Mouse (Mus musculus) forebrain, embryonic 14.5 days (tissue): ENCODE results near the gene Fam234b. TPM values are rescaled to one million over a fixed set of nuclear protein-coding genes. Genes with fewer than 3 reads are reported as not detected.

Source experiments
- ATAC-seq: fragments of 200-750 bp; cut with Nextera tagmentation; 2 replicates; pipeline ENCODE4 v1.8.0; 2017; ENCODE audit warnings: mild to moderate bottlenecking, moderate library complexity
- DNase-seq: peaks from one replicate; pipeline ENCODE4 v3.0.0-alpha.2; 2015; ENCODE audit warnings: low spot score
- H3K27ac ChIP-seq: fragments of 300-500 bp; sonication (generic); 2 replicates; pipeline ENCODE4 v1.5.1; 2014; ENCODE audit warnings: low read depth, mild to moderate bottlenecking, control low read depth, low read length, moderate library complexity
- H3K27me3 ChIP-seq: fragments of 300-500 bp; sonication (generic); replicated peaks from 2 replicates; pipeline ENCODE4 v1.6.1; 2014; ENCODE audit warnings: low read length, control low read depth, mixed read lengths; ENCODE audit not compliant: control insufficient read depth, insufficient read depth
- H3K36me3 ChIP-seq: fragments of 300-500 bp; sonication (generic); 2 replicates; pipeline ENCODE4 v1.6.1; 2014; ENCODE audit warnings: low read length, control low read depth; ENCODE audit not compliant: control insufficient read depth, insufficient read depth
- H3K4me1 ChIP-seq: fragments of 300-500 bp; sonication (generic); 2 replicates; pipeline ENCODE4 v1.6.1; 2014; ENCODE audit warnings: antibody characterized with exemption, low read length, control low read depth; ENCODE audit not compliant: control insufficient read depth, insufficient read depth
- H3K4me2 ChIP-seq: fragments of 300-500 bp; sonication (generic); 2 replicates; pipeline ENCODE4 v1.6.1; 2014; ENCODE audit warnings: mild to moderate bottlenecking, control low read depth, low read length
- H3K4me3 ChIP-seq: fragments of 300-500 bp; sonication (generic); 2 replicates; pipeline ENCODE4 v1.5.1; 2014; ENCODE audit warnings: low read depth, low read length, control low read depth
- H3K9ac ChIP-seq: fragments of 300-500 bp; sonication (generic); 2 replicates; pipeline ENCODE4 v1.6.1; 2014; ENCODE audit warnings: mild to moderate bottlenecking, low read length, control low read depth, moderate library complexity
- H3K9me3 ChIP-seq: fragments of 300-500 bp; sonication (generic); replicated peaks from 2 replicates; pipeline ENCODE4 v1.6.1; 2016; ENCODE audit warnings: low read length, control low read depth, mixed read lengths; ENCODE audit not compliant: control insufficient read depth
- WGBS: fragments of 180-500 bp; shearing (Covaris S2); extraction: QIAGEN DNeasy Blood & Tissue Kit; methylation state at CpG from one replicate; pipeline ENCODE4 v1.1.7; 2014; 5-methylcytosine and 5-hydroxymethylcytosine counted together
- polyA plus RNA-seq: library from polyadenylated mRNA; unstranded; fragments of >200 nt; fragmentation: Nextera tagmentation; extraction: Ambion mirVana; gene quantifications from 2 replicates; pipeline ENCODE4 v1.2.1, GENCODE M21; 2014

Fam234b gene
- polyA plus RNA-seq, 1 experiment from 2014 or later, result 75.5 TPM

GRCm38 (mm10) chr6:135245586-135245985 is 47.8 kb downstream of the Fam234b start:
- no peaks in the 10 kb centered on the region for H3K9me3 ChIP-seq
- H3K4me1 ChIP-seq, result no peaks in the 10 kb centered on the region
- 54% methylated on average over 8 of the region's 8 CpGs for WGBS
- DNase-seq (peak; percentile 16), ATAC-seq (no peak)
- H3K4me3 ChIP-seq, result no peak overlapping the region
- no peaks in the 10 kb centered on the region for H3K36me3 ChIP-seq
- H3K27me3 ChIP-seq, result no peaks in the 10 kb centered on the region
- no peak overlapping the region for H3K9ac ChIP-seq
- H3K4me2 ChIP-seq, result no peak overlapping the region
- no peak overlapping the region for H3K27ac ChIP-seq

DNA sequence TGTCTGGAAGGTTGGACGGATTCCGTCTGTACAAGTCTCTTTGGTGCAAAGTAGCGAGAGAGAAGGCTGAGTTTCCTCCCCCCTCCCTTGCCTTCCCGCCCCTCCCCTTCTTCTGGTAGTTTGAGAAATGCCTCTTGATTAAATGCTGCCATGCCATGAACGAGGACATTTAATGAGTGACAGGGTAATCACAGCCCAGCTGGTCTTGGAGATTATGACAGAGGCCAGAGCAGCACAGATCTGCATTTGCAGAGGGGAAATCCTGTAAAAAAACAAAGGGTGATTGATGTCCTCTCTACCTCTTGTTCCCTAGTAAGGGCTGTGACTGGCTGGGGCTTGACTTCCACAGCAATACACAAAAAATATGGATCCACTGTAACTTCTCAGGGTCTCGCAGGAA is 50.1 kb downstream of the Fam234b start:
- Histone ChIP-seq H3K9me3 (no peaks in the 10 kb centered on the region), H3K27me3 (no peaks in the 10 kb centered on the region), H3K27ac (no peak overlapping the region), H3K36me3 (no peaks in the 10 kb centered on the region), H3K4me3 (no peak overlapping the region), H3K9ac (no peak overlapping the region), H3K4me2 (no peak overlapping the region), H3K4me1 (peaks cover 11% of the 10 kb centered on the region)
- DNase-seq, result no peak
- 67% methylated on average over 6 of the region's 6 CpGs for WGBS
- ATAC-seq, result no peak

DNA sequence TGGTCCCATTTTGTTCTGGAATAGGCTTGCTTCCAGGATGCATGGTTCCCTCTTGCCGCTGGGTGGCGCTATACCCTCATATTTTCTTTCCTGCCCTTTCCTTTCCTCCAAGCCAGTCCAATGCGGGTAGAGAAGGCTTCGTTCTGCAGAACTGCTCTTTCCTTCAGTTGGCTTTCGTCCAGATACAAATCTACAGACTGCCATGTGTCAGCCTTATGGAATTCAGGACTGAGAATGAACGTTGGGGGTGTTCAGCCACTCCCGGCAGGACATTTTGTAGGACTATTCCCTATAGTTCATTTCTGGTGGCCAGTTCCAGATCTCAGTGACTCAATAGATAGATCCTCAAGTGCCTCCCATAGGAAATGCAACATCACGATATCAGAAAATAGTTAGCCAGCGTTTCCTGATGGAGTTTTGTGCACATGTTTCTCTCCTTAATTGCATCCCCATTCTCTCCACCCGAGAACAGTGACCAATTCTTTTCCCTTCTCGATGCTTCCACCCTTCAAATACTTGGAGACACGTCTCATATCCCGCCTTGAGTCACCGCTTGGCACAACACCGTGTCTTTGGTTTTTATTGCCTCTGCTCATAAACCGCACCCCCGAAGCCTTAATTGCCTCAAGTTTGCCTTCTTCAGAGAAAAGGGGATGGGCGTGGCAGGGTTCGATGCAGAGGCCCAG is 52.2 kb downstream of the Fam234b start:
- no peak overlapping the region for H3K4me3 ChIP-seq
- peak; percentile 76 for ATAC-seq
- H3K9me3 ChIP-seq, result no peaks in the 10 kb centered on the region
- H3K4me1 ChIP-seq, result peaks cover 12% of the 10 kb centered on the region
- peak; percentile 93 for DNase-seq
- H3K27ac ChIP-seq, result no peak overlapping the region
- H3K9ac ChIP-seq, result no peak overlapping the region
- H3K36me3 ChIP-seq, result no peaks in the 10 kb centered on the region
- WGBS, result 30% methylated on average over 19 of the region's 19 CpGs
- no peaks in the 10 kb centered on the region for H3K27me3 ChIP-seq
- no peak overlapping the region for H3K4me2 ChIP-seq

DNA sequence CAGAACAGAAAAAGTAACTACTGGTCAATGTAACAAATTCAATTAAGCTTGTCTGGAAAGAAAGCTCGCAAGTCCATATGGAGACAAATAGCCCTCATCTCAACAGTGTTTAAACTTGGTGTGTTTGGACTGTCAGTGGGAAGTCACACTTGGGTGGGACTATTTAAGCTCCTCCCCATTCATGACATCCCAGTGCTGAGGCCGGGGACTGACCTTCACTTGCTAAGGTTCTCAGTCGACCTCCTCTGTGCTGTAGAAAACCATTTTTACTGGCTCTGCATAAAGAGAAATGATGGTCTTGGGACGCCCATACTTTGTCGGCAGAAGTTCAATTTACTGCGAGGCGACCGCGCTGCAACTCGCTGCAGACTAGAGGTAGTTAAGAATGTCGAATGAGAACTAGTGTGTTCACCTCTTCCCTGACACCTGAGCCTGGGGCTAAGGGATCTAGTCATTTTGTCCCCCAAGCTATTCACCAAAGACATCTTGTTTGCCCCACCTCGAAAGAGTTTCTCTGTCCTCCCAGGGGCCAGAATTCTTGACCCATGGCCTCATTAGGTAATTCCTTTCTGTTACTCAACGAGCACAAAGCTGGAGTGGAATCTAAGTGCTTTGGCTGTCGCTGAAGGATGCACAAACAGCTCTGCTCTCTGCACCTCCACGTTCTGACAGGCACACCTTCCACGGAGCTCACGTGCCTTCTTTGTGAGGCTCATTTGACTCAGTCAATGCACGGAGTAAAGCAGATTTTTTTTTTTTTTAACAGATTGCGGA is 53.3 kb downstream of the Fam234b start:
- Histone ChIP-seq H3K4me3 (no peak overlapping the region), H3K9me3 (no peaks in the 10 kb centered on the region; the same call in 1 of the 2 replicates), H3K4me2 (no peak overlapping the region), H3K4me1 (peaks cover 12% of the 10 kb centered on the region), H3K36me3 (no peaks in the 10 kb centered on the region), H3K27ac (no peak overlapping the region), H3K27me3 (no peaks in the 10 kb centered on the region), H3K9ac (no peak overlapping the region)
- DNase-seq (no peak), ATAC-seq (no peak)
- 62% methylated on average over 19 of the region's 19 CpGs for WGBS

GRCm38 (mm10) chr6:135251849-135252727 is 54.3 kb downstream of the Fam234b start:
- Histone ChIP-seq H3K4me3 (0 out of 2 replicates have a peak overlapping the region, but pooled peaks have one; percentile 5), H3K4me2 (peak overlapping the region; percentile 47), H3K9ac (peak overlapping the region; percentile 14), H3K9me3 (no peaks in the 10 kb centered on the region; the same call in 1 of the 2 replicates), H3K27ac (peak overlapping the region; percentile 71; the same call in 1 of the 2 replicates), H3K4me1 (peaks cover 12% of the 10 kb centered on the region), H3K27me3 (no peaks in the 10 kb centered on the region), H3K36me3 (no peaks in the 10 kb centered on the region)
- DNase-seq (no peak), ATAC-seq (peak; percentile 35; the same call in 1 of the 2 replicates)
- 49% methylated on average over 24 of the region's 24 CpGs for WGBS

- no peaks in the 10 kb centered on the region; the same call in 1 of the 2 replicates for H3K9me3 ChIP-seq
- DNase-seq (peak; percentile 87), ATAC-seq (peak; percentile 84)
- 3% methylated on average over 16 of the region's 16 CpGs for WGBS
- H3K27ac ChIP-seq, result peak overlapping the region; percentile 71; the same call in 1 of the 2 replicates
- H3K4me2 ChIP-seq, result peak overlapping the region; percentile 47
- H3K9ac ChIP-seq, result peak overlapping the region; percentile 14
- H3K4me3 ChIP-seq, result 0 out of 2 replicates have a peak overlapping the region, but pooled peaks have one; percentile 5
- peaks cover 12% of the 10 kb centered on the region for H3K4me1 ChIP-seq
- no peaks in the 10 kb centered on the region for H3K36me3 ChIP-seq
- no peaks in the 10 kb centered on the region for H3K27me3 ChIP-seq
Observed at GRCm38 (mm10) chr6:135252728-135253077, 54.9 kb downstream of the Fam234b start.

DNA sequence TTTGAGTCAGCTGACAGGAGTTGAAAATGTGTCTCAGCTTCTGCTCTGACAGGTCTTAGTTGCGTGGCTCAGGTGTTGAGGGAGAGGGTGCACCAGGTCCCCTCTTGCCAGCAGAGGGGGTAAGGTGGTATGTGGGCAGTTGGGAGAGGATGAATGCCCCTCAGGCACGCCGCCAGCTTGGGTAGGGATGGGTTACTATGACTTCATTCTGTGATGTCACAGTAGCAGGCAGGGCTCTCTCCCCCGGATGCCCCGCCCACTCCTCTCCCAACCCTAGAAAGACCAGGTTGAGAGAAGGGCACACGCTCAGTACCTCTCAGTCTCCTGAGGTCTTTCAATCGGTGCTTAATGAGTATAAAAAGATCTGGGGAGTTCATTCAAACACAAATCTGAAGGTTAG is 56.4 kb downstream of the Fam234b start, which contains the start of gene Gsg1:
TSS of gene Gsg1 (minus strand) at position 199 of the 400 bp plus-strand sequence.
- Histone ChIP-seq H3K9me3 (no peaks in the 10 kb centered on the region; the same call in 1 of the 2 replicates), H3K36me3 (no peaks in the 10 kb centered on the region), H3K4me1 (peaks cover 12% of the 10 kb centered on the region), H3K9ac (no peak within 1 kb of the TSS), H3K4me3 (no peak within 1 kb of the TSS), H3K27me3 (no peaks in the 10 kb centered on the region), H3K27ac (no peak within 1 kb of the TSS), H3K4me2 (no peak within 1 kb of the TSS)
- ATAC-seq (no peak), DNase-seq (no peak)
- 77% methylated on average over 7 of the region's 7 CpGs for WGBS

DNA sequence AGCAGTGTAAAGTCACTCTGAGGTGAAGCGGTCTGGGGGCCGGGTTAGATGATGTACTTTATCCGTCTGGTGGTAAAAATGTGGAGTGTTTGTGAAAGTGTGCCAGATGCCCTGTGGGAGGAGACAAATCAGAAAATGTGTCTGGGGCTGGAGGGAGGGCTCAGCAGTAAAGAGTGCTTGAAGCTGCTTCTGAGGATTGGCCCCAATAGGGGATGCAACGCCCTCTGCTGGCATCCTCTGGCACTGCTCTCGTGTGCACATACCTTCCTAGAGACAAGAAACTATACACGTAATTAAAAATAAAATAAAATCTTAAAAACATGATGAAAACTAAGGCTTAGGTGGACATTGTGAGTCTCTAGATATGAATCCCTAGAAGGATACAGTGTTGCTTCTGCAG is 62.7 kb downstream of the Fam234b start:
- H3K9ac ChIP-seq, result no peak overlapping the region
- 93% methylated on average over 6 of the region's 6 CpGs for WGBS
- H3K27ac ChIP-seq, result no peak overlapping the region
- ATAC-seq, result no peak
- H3K4me3 ChIP-seq, result no peak overlapping the region
- H3K36me3 ChIP-seq, result no peaks in the 10 kb centered on the region
- no peak overlapping the region for H3K4me2 ChIP-seq
- H3K9me3 ChIP-seq, result no peaks in the 10 kb centered on the region; the same call in 1 of the 2 replicates
- no peaks in the 10 kb centered on the region for H3K4me1 ChIP-seq
- no peak for DNase-seq
- no peaks in the 10 kb centered on the region for H3K27me3 ChIP-seq
